Comparison of ENCODE assay signal across 7 mouse cellular contexts in genomic region chr7:45707375-45707967, GRCm38 (mm10). TPM values are rescaled to one million over a fixed set of nuclear protein-coding genes. Genes with fewer than 3 reads are reported as not detected.
A peak's percentile ranks its signal among the peaks of the same experiment; 100 is the strongest.
DNase-seq lines count a peak whose midpoint lies in the region; ATAC-seq and TF ChIP-seq lines count a peak whose summit lies in the region.

No protein-coding gene starts in this region.

- no peak for TF ChIP-seq CTCF in small intestine, adult 2 months (IDR thresholded peaks at IDR 0.05; ENCODE audit: extremely low read depth, insufficient read length, insufficient replicate concordance, low read depth, low read length)

- 0 out of 2 replicates have a peak, but pooled peaks have one; percentile 1 for ATAC-seq in limb, embryonic 11.5 days (ENCODE audit: insufficient number of reproducible peaks, low FRiP score, low TSS enrichment, low read depth)
- ATAC-seq in midbrain, embryonic 13.5 days, result no peak

- H3K4me3 ChIP-seq in limb, embryonic 11.5 days (ENCODE audit: low read depth, low read length), result peak overlapping the region; percentile 49
- peak overlapping the region; percentile 57 for H3K4me3 ChIP-seq in midbrain, embryonic 13.5 days (replicated peaks)
- H3K4me3 ChIP-seq in small intestine, adult 2 months (ENCODE audit: low read depth, low read length), result peak overlapping the region; percentile 92

- H3K27me3 ChIP-seq in limb, embryonic 11.5 days (ENCODE audit: control insufficient read depth, insufficient read depth, low read length), result no peaks in the 10 kb centered on the region
- H3K27me3 ChIP-seq in midbrain, embryonic 13.5 days, result no peaks in the 10 kb centered on the region
- no peaks in the 10 kb centered on the region for H3K27me3 ChIP-seq in small intestine, adult 2 months (ENCODE audit: control insufficient read depth, insufficient read depth, low read length)

- H3K36me3 ChIP-seq in limb, embryonic 11.5 days (ENCODE audit: control insufficient read depth, insufficient read depth, low read length), result peaks cover 14% of the 10 kb centered on the region; the same call in 1 of the 2 replicates
- H3K36me3 ChIP-seq in midbrain, embryonic 13.5 days, result peaks cover 28% of the 10 kb centered on the region
- H3K36me3 ChIP-seq in small intestine, adult 2 months (ENCODE audit: control insufficient read depth, insufficient read depth, low read length), result peaks cover 42% of the 10 kb centered on the region

- peak; percentile 98 to 99 for DNase-seq in adrenal gland, adult 18-20 months (ENCODE audit: low spot score in 2 of 2)
- peak; percentile 89 for DNase-seq in embryo, embryonic 11.5 days (ENCODE audit: low read depth, low spot score)
- peak; percentile 100 for DNase-seq in heart, adult 11 months
- peak; percentile 100 for DNase-seq in kidney, adult 18-20 months
- DNase-seq in limb, embryonic 11.5 days (ENCODE audit: low spot score), result peak; percentile 92

- peak overlapping the region; percentile 76 for H3K27ac ChIP-seq in limb, embryonic 11.5 days (replicated peaks; ENCODE audit: low read depth, low read length)
- peak overlapping the region; percentile 85 for H3K27ac ChIP-seq in midbrain, embryonic 13.5 days
- peak overlapping the region; percentile 100 for H3K27ac ChIP-seq in small intestine, adult 2 months (ENCODE audit: insufficient read depth, low read depth, low read length)

- peaks cover 32% of the 10 kb centered on the region for H3K4me1 ChIP-seq in limb, embryonic 11.5 days (ENCODE audit: control insufficient read depth, insufficient read depth, low read length)
- H3K4me1 ChIP-seq in midbrain, embryonic 13.5 days (replicated peaks), result peaks cover 79% of the 10 kb centered on the region
- peaks cover 42% of the 10 kb centered on the region for H3K4me1 ChIP-seq in small intestine, adult 2 months (ENCODE audit: control insufficient read depth, insufficient read depth, insufficient read length, low read length)

- TF ChIP-seq POLR2A in small intestine, adult 2 months (IDR thresholded peaks at IDR 0.05; ENCODE audit: low read depth, low read length), result peak; percentile 52; the same call in 1 of the 2 replicates

- H3K4me2 ChIP-seq in limb, embryonic 11.5 days (ENCODE audit: low read depth, severe bottlenecking), result peak overlapping the region; percentile 72
- peak overlapping the region; percentile 98 for H3K4me2 ChIP-seq in midbrain, embryonic 13.5 days (replicated peaks)

- WGBS in limb, embryonic 11.5 days, result 0% methylated on average over 27 of the region's 27 CpGs
- WGBS in midbrain, embryonic 13.5 days, result under 1% methylated on average over 27 of the region's 27 CpGs
- WGBS in small intestine, adult 2 months, result under 1% methylated on average over 27 of the region's 27 CpGs

- H3K9ac ChIP-seq in limb, embryonic 11.5 days (ENCODE audit: low read length), result peak overlapping the region; percentile 35; the same call in 1 of the 2 replicates
- H3K9ac ChIP-seq in midbrain, embryonic 13.5 days (replicated peaks), result peak overlapping the region; percentile 80

- H3K9me3 ChIP-seq in limb, embryonic 11.5 days (ENCODE audit: control insufficient read depth, low read length), result no peaks in the 10 kb centered on the region
- no peaks in the 10 kb centered on the region for H3K9me3 ChIP-seq in midbrain, embryonic 13.5 days

RNA-seq across cellular contexts. Expression of gene Dbp, which starts 2.6 kb away (rescaled TPM):
- total RNA-seq in adrenal gland, adult 18-20 months (2021), result 10 to 100 TPM; 64.8 to 96.6 TPM
- 4.2 and 4.9 TPM in 2 replicates for polyA plus RNA-seq in limb, embryonic 11.5 days (2014; fragmentation: Nextera tagmentation; extraction: Ambion mirVana)
- polyA plus RNA-seq in midbrain, embryonic 13.5 days (2015; fragmentation: Nextera tagmentation; extraction: Ambion mirVana), result 3.4 and 4.0 TPM in 2 replicates
- polyA plus RNA-seq in small intestine, adult 2 months (2012; rRNA removed), result 8.9 and 13.1 TPM in 2 replicates

RNA-seq across cellular contexts. Expression of gene Rpl18, which starts 7.8 kb away (rescaled TPM):
- total RNA-seq in adrenal gland, adult 18-20 months (2021), result 100 to 1,000 TPM; 934 to 965 TPM
- 1,181 and 1,244 TPM in 2 replicates for polyA plus RNA-seq in limb, embryonic 11.5 days (2014; fragmentation: Nextera tagmentation; extraction: Ambion mirVana)
- 643 and 684 TPM in 2 replicates for polyA plus RNA-seq in midbrain, embryonic 13.5 days (2015; fragmentation: Nextera tagmentation; extraction: Ambion mirVana)
- 820 and 1,370 TPM in 2 replicates for polyA plus RNA-seq in small intestine, adult 2 months (2012; rRNA removed)

RNA-seq across cellular contexts. Expression of gene Car11, which starts 7.8 kb away (rescaled TPM):
- 10 to 100 TPM; 15.8 to 16.9 TPM for total RNA-seq in adrenal gland, adult 18-20 months (2021)
- polyA plus RNA-seq in limb, embryonic 11.5 days (2014; fragmentation: Nextera tagmentation; extraction: Ambion mirVana), result 5.1 and 5.5 TPM in 2 replicates
- 35.9 and 40.0 TPM in 2 replicates for polyA plus RNA-seq in midbrain, embryonic 13.5 days (2015; fragmentation: Nextera tagmentation; extraction: Ambion mirVana)
- 2.1 and 2.3 TPM in 2 replicates for polyA plus RNA-seq in small intestine, adult 2 months (2012; rRNA removed)

RNA-seq across cellular contexts. Expression of gene Sphk2, which starts 10.3 kb away (rescaled TPM):
- total RNA-seq in adrenal gland, adult 18-20 months (2021), result 10 to 100 TPM; 37.7 to 42.0 TPM
- polyA plus RNA-seq in limb, embryonic 11.5 days (2014; fragmentation: Nextera tagmentation; extraction: Ambion mirVana), result 28.4 and 28.5 TPM in 2 replicates
- 24.3 and 27.1 TPM in 2 replicates for polyA plus RNA-seq in midbrain, embryonic 13.5 days (2015; fragmentation: Nextera tagmentation; extraction: Ambion mirVana)
- polyA plus RNA-seq in small intestine, adult 2 months (2012; rRNA removed), result 87.3 and 164 TPM in 2 replicates

RNA-seq across cellular contexts. Expression of gene Sec1, which starts 13.3 kb away (rescaled TPM):
- under 1 TPM; 0.23 to 0.35 TPM for total RNA-seq in adrenal gland, adult 18-20 months (2021)
- 0.11 and 0.37 TPM in 2 replicates for polyA plus RNA-seq in limb, embryonic 11.5 days (2014; fragmentation: Nextera tagmentation; extraction: Ambion mirVana)
- polyA plus RNA-seq in midbrain, embryonic 13.5 days (2015; fragmentation: Nextera tagmentation; extraction: Ambion mirVana), result 0.17 and 0.31 TPM in 2 replicates
- 0.14 and 0.22 TPM in 2 replicates for polyA plus RNA-seq in small intestine, adult 2 months (2012; rRNA removed)
